Mouse (Mus musculus): Measurements from ENCODE around the gene Snrpg. TPM values are rescaled to one million over a fixed set of nuclear protein-coding genes. Genes with fewer than 3 reads are reported as not detected.

Gene Snrpg
- polyA plus RNA-seq, 1 experiment from 2014 or later: 827 TPM

- no peaks in the 10 kb centered on the region for H3K27me3 ChIP-seq
- no peak for ATAC-seq
- no peaks in the 10 kb centered on the region for H3K36me3 ChIP-seq (ENCODE audit: poor library complexity, severe bottlenecking)
- no peaks in the 10 kb centered on the region for H3K9me3 ChIP-seq (replicated peaks)
- WGBS: 70% methylated on average over 2 of the region's 2 CpGs
- H3K4me1 ChIP-seq: 0 out of 2 replicates have a peak, but pooled peaks cover 6% of the 10 kb centered on the region
- no peak overlapping the region for H3K4me2 ChIP-seq
- no peak overlapping the region for H3K9ac ChIP-seq
- H3K27ac ChIP-seq: no peak overlapping the region
- H3K4me3 ChIP-seq: no peak overlapping the region
These were observed 25.0 kb upstream of the Snrpg start for GRCm38 (mm10) chr6:86346063-86346462.

DNA sequence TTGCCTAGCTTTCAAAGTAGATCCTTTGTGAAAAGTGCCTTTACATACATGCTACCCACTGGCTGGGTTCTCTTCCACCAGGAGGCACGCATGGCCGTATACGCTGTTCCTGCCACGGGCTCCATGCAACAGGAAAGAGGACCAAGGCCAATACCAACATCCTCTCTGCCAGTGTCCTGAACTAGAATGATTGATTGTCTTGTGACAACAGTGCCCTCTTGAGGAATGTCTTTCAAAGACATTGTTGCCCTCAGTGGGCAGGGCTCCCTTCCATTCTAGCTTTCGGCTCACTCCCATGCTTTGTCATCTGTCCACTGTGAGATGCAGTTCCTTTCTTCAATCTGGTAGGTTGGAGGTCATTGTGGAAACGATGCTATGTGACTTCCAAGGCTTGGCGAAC, 21.8 kb upstream of the Snrpg start:
- Histone ChIP-seq H3K36me3 (ENCODE audit: poor library complexity, severe bottlenecking) (no peaks in the 10 kb centered on the region), H3K9ac (no peak overlapping the region), H3K4me3 (no peak overlapping the region), H3K9me3 (replicated peaks) (no peaks in the 10 kb centered on the region), H3K4me1 (no peaks in the 10 kb centered on the region), H3K4me2 (no peak overlapping the region), H3K27ac (no peak overlapping the region), H3K27me3 (no peaks in the 10 kb centered on the region)
- no peak for ATAC-seq
- WGBS: 53% methylated on average over 7 of the region's 7 CpGs

DNA sequence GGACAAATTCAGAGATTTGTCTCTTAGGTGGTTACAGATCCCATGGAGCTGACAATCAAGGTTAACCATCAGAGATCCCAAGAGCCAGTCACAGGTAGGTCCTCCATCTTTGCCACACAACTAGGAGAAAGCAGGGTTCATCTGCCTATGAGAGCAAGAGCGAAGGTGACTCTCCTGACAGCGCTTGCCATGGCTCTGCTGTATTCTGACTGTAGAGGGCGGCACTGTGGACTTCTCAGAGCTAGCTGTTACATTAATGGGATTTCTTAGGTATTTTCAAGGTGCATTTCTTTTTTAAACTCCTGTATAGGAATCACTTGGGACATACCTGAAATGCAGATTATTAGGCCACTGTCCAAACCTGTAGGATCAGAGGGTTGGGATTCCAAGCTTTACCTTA, 16.2 kb upstream of the Snrpg start:
- H3K4me1 ChIP-seq: no peaks in the 10 kb centered on the region
- H3K4me3 ChIP-seq: no peak overlapping the region
- H3K9me3 ChIP-seq (replicated peaks): no peaks in the 10 kb centered on the region
- no peaks in the 10 kb centered on the region for H3K27me3 ChIP-seq
- ATAC-seq: no peak
- no peaks in the 10 kb centered on the region for H3K36me3 ChIP-seq (ENCODE audit: poor library complexity, severe bottlenecking)
- no peak overlapping the region for H3K9ac ChIP-seq
- no peak overlapping the region for H3K27ac ChIP-seq
- WGBS: 67% methylated on average over 3 of the region's 3 CpGs
- no peak overlapping the region for H3K4me2 ChIP-seq

- no peaks in the 10 kb centered on the region for H3K4me1 ChIP-seq
- H3K4me2 ChIP-seq: no peak overlapping the region
- no peak overlapping the region for H3K9ac ChIP-seq
- ATAC-seq: no peak
- H3K36me3 ChIP-seq (ENCODE audit: poor library complexity, severe bottlenecking): no peaks in the 10 kb centered on the region
- no peak overlapping the region for H3K27ac ChIP-seq
- no peaks in the 10 kb centered on the region for H3K9me3 ChIP-seq (replicated peaks)
- H3K27me3 ChIP-seq: no peaks in the 10 kb centered on the region
- 86% methylated on average over 9 of the region's 9 CpGs for WGBS
- no peak overlapping the region for H3K4me3 ChIP-seq
These were observed 14.1 kb upstream of the Snrpg start for GRCm38 (mm10) chr6:86356956-86357355.

DNA sequence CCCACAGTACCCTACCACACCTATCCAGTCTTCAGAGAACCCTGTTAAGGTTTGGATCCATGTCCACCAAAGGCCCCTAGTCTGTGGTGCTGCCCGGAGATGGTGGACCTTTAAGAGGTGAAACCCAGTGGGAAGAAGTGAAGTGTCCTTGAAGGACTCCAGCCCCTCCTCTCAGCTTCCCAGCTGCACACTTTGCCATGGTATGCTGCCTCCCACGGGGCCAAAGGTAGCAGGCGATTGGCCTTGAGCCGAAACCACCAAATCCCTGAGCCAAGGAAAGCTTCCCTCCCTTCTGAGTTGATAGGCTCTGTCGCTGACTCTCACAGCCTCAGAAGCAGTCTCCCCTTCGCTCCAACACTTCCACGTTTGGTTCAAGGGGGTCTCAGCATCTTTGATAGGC, 10.4 kb upstream of the Snrpg start:
- Histone ChIP-seq H3K36me3 (ENCODE audit: poor library complexity, severe bottlenecking) (no peaks in the 10 kb centered on the region), H3K27ac (no peak overlapping the region), H3K27me3 (no peaks in the 10 kb centered on the region), H3K9ac (no peak overlapping the region), H3K4me2 (no peak overlapping the region), H3K4me3 (no peak overlapping the region), H3K4me1 (0 out of 2 replicates have a peak, but pooled peaks cover 3% of the 10 kb centered on the region), H3K9me3 (replicated peaks) (no peaks in the 10 kb centered on the region)
- ATAC-seq: no peak
- 74% methylated on average over 7 of the region's 7 CpGs for WGBS

- no peak overlapping the region for H3K27ac ChIP-seq
- H3K4me3 ChIP-seq: no peak overlapping the region
- peaks cover 9% of the 10 kb centered on the region for H3K4me1 ChIP-seq
- no peak for ATAC-seq
- no peak overlapping the region for H3K4me2 ChIP-seq
- H3K9ac ChIP-seq: no peak overlapping the region
- H3K9me3 ChIP-seq (replicated peaks): no peaks in the 10 kb centered on the region
- 88% methylated on average over 7 of the region's 7 CpGs for WGBS
- H3K27me3 ChIP-seq: no peaks in the 10 kb centered on the region
- no peaks in the 10 kb centered on the region for H3K36me3 ChIP-seq (ENCODE audit: poor library complexity, severe bottlenecking)
These were observed 9.7 kb upstream of the Snrpg start for GRCm38 (mm10) chr6:86361373-86361772.

GRCm38 (mm10) chr6:86364442-86365141, 6.5 kb upstream of the Snrpg start:
- Histone ChIP-seq H3K9me3 (replicated peaks) (no peaks in the 10 kb centered on the region), H3K9ac (peak overlapping the region; percentile 85), H3K27me3 (no peaks in the 10 kb centered on the region), H3K4me1 (peaks cover 17% of the 10 kb centered on the region), H3K27ac (peak overlapping the region; percentile 60), H3K4me2 (peak overlapping the region; percentile 91), H3K36me3 (ENCODE audit: poor library complexity, severe bottlenecking) (peaks cover 21% of the 10 kb centered on the region), H3K4me3 (peak overlapping the region; percentile 73)
- peak; percentile 54 for ATAC-seq
- WGBS: 2% methylated on average over 17 of the region's 17 CpGs

DNA sequence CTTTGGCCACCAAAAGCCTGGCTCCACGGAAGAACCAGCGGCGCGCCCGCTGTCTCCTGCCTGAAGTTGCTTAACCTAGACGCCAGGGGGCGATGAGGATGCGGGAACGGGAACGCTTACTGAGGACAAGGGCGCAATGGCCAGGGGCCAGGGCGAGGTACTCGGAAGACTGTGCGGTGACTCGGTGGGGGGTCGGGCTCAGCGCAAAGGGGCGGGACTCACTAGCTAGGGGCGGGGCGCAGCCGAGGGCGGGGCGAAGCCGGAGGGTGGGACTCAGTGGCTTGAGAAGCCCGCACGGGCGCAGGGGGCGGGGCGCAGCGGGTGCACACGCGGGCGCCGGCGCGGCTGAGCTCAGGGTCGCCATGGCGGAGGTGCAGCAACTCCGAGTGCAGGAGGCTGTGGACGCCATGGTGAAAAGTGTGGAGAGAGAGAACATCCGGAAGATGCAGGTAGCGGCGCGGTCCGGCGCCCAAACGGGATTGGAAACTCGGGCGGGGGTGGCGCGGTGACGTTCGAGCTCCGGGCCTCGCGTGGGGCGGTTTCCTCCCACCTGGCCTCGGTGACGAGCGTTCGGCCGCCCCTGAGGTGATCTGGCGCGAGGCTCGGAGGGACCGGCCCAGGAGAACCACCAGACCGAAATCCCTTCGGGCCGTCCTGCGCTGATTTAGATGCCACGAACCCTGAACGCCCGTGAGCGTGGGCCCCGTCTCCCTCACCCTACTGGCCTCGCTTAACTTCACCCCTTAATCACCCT, 5.6 kb upstream of the Snrpg start, which contains the start of gene Fam136a:
Gene Fam136a (plus strand): TSS at position 276 of the 754 bp plus-strand sequence.
- Histone ChIP-seq H3K27me3 (no peaks in the 10 kb centered on the region), H3K9ac (peak within 1 kb of the TSS; percentile 85), H3K36me3 (ENCODE audit: poor library complexity, severe bottlenecking) (peaks cover 22% of the 10 kb centered on the region), H3K9me3 (replicated peaks) (no peaks in the 10 kb centered on the region), H3K4me2 (peak within 1 kb of the TSS; percentile 91), H3K4me1 (peaks cover 19% of the 10 kb centered on the region), H3K4me3 (peak within 1 kb of the TSS; percentile 73), H3K27ac (peak within 1 kb of the TSS; percentile 60)
- under 1% methylated on average over 72 of the region's 76 CpGs for WGBS
- ATAC-seq: peak; percentile 91

DNA sequence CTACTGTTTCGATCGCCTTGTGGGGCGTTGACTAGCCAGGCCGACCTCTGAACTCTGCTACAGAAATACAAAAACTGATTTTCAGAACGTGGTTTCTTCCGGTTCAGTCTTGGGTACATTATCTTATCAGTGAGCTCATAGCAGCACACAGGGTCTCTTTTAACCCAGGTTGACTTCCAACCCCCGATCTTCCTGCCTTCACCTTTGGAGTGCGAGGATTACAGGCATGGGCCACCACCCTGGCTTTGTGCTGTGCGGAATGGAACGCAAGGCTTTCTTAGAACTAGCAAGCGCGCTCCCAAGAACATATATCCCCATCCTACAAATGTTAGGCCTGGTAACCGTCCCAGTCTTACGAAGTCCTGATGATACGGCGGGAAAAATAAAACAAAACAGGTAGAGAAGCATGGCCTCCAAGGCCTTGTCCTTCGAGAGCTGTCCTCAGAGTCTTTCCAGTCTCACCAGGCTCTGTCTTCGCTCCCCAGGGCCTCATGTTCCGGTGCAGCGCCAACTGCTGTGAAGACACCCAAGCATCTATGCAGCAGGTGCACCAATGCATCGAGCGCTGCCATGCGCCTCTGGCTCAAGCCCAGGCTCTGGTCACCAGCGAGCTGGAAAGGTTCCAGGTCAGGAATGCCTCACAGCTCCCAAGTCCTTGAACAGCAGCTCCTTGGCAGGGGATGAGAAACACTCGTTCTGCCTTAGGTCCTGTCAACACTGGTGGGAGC, 4.8 kb upstream of the Snrpg start:
- peaks cover 22% of the 10 kb centered on the region for H3K36me3 ChIP-seq (ENCODE audit: poor library complexity, severe bottlenecking)
- peak overlapping the region; percentile 85 for H3K9ac ChIP-seq
- no peak for ATAC-seq
- no peaks in the 10 kb centered on the region for H3K9me3 ChIP-seq (replicated peaks)
- H3K4me2 ChIP-seq: peak overlapping the region; percentile 91
- peaks cover 24% of the 10 kb centered on the region for H3K4me1 ChIP-seq
- H3K27me3 ChIP-seq: no peaks in the 10 kb centered on the region
- H3K4me3 ChIP-seq: peak overlapping the region; percentile 73
- peak overlapping the region; percentile 60 for H3K27ac ChIP-seq
- WGBS: 37% methylated on average over 25 of the region's 25 CpGs

DNA sequence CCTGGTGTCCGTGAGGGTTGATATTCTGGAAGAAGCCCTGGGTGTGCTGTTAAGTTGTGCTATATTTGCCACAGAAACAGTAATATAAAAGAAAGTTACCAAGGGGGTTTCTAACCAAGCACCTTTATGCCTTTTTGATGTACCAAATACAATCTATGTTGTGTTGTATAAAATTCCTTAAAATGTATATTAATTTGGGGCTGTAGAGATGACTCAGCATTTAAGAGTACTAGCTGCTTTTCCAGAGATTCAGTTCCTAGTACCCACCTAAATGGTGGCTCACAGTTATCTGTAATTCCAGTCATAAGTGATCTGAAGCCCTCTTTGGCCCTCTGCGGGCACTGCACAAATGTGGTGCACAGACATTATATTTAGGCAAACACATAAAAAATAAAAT, 4.3 kb upstream of the Snrpg start:
- H3K9me3 ChIP-seq (replicated peaks): no peaks in the 10 kb centered on the region
- H3K4me1 ChIP-seq: peaks cover 24% of the 10 kb centered on the region
- H3K4me3 ChIP-seq: peak overlapping the region; percentile 73
- H3K27me3 ChIP-seq: no peaks in the 10 kb centered on the region
- no peak for ATAC-seq
- H3K36me3 ChIP-seq (ENCODE audit: poor library complexity, severe bottlenecking): peaks cover 22% of the 10 kb centered on the region
- H3K4me2 ChIP-seq: peak overlapping the region; percentile 91
- WGBS: 71% methylated on average over 2 of the region's 2 CpGs
- H3K9ac ChIP-seq: peak overlapping the region; percentile 85; the same call in 1 of the 2 replicates
- no peak overlapping the region for H3K27ac ChIP-seq

DNA sequence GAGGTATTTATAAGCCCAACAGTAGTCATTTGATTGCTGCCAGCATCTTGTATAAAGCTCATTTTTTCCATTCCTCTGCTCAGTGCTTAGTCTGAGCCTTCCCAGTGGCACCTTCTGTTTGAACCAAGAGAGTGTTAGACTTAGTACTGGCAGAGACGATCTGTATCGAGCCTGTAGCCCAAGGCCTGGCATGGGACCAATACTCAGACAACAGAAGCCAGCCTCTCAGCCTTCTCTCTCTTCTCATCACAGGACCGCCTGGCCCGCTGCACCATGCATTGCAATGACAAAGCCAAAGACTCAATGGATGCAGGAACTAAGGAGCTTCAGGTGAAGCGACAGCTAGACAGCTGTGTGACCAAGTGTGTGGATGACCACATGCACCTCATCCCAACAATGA, 2.6 kb upstream of the Snrpg start:
- WGBS: 76% methylated on average over 5 of the region's 5 CpGs
- Histone ChIP-seq H3K4me1 (peaks cover 40% of the 10 kb centered on the region), H3K27me3 (no peaks in the 10 kb centered on the region), H3K4me2 (no peak overlapping the region), H3K27ac (no peak overlapping the region), H3K4me3 (no peak overlapping the region), H3K9me3 (replicated peaks) (no peaks in the 10 kb centered on the region), H3K36me3 (ENCODE audit: poor library complexity, severe bottlenecking) (peaks cover 22% of the 10 kb centered on the region), H3K9ac (no peak overlapping the region)
- ATAC-seq: no peak
